In the genomic region with DNA sequence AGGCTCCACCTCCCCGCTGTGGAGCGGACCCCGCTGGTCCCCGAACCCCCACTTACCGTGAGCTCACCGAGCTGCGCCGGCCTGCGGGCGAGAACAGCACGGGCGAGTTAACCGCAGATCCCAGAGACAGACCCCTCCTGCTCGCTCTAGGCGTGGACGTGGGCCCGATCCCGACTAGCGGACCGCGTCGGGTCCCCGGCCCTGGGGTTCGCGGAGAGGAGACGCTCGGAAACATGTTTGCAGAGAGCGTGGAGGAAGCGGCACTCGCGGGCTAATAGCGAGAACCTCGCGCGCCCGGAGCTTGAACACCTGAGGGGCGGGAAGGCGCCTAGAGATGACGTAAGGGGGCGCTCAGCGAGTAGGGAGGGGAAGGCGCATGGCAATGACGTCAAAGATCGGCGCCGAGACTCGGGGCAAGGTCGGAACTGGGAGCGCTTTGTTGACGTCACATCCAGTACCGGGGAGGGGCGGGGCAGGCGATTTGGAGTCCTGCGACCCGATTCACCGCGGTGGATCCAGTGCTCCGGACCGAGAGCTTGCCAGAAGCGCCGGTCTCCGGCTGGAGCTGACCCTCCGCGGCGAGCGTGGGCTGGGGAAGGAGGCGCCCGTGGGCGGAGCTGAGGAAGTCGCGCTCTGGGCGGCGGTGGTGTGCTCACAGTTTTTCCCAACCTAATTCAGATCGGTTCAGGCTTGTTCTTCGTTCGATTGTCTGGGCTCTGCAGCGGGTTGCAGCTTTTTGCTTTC, we compare ENCODE assay signal across 7 mouse cellular contexts. TPM values are rescaled to one million over a fixed set of nuclear protein-coding genes. Genes with fewer than 3 reads are reported as not detected.
A peak's percentile ranks its signal among the peaks of the same experiment; 100 is the strongest.
DNase-seq lines count a peak whose midpoint lies in the region; ATAC-seq lines count a peak whose summit lies in the region.

A gene (minus strand): TSS at position 324 of the 744 bp plus-strand sequence.

- no peaks in the 10 kb centered on the region for H3K9me3 ChIP-seq in intestine, embryonic 15.5 days
- no peaks in the 10 kb centered on the region for H3K9me3 ChIP-seq in midbrain, embryonic 10.5 days (replicated peaks)

- intact Hi-C loops in gastrocnemius, postnatal 36 days (cut with DNase I), result no loop called here
- intact Hi-C loops in left cerebral cortex, postnatal 25 days (cut with DNase I), result loop anchor here (5.0 kb wide), 1 partner anchor 73 kb away; a partner anchor contains a TSS

- H3K27me3 ChIP-seq in intestine, embryonic 15.5 days (replicated peaks), result no peaks in the 10 kb centered on the region
- no peaks in the 10 kb centered on the region for H3K27me3 ChIP-seq in midbrain, embryonic 10.5 days (ENCODE audit: low read depth, poor library complexity, severe bottlenecking)

- peak within 1 kb of the TSS; percentile 100 for H3K4me3 ChIP-seq in intestine, embryonic 15.5 days (replicated peaks)
- peak within 1 kb of the TSS; percentile 96 for H3K4me3 ChIP-seq in midbrain, embryonic 10.5 days

- H3K36me3 ChIP-seq in intestine, embryonic 15.5 days, result peaks cover 8% of the 10 kb centered on the region
- peaks cover 34% of the 10 kb centered on the region for H3K36me3 ChIP-seq in midbrain, embryonic 10.5 days

- ATAC-seq in intestine, embryonic 15.5 days, result peak; percentile 93

- H3K4me1 ChIP-seq in intestine, embryonic 15.5 days (replicated peaks), result peaks cover 5% of the 10 kb centered on the region
- H3K4me1 ChIP-seq in midbrain, embryonic 10.5 days, result peaks cover 17% of the 10 kb centered on the region

- peak within 1 kb of the TSS; percentile 90 for H3K27ac ChIP-seq in intestine, embryonic 15.5 days
- peak within 1 kb of the TSS; percentile 89 for H3K27ac ChIP-seq in midbrain, embryonic 10.5 days (replicated peaks)

- H3K9ac ChIP-seq in intestine, embryonic 15.5 days, result peak within 1 kb of the TSS; percentile 89

- WGBS in intestine, embryonic 15.5 days, result under 1% methylated on average over 77 of the region's 77 CpGs
- WGBS in midbrain, embryonic 10.5 days, result under 1% methylated on average over 77 of the region's 77 CpGs

- peak within 1 kb of the TSS; percentile 94 for H3K4me2 ChIP-seq in intestine, embryonic 15.5 days (replicated peaks)

- peak; percentile 99 for DNase-seq in adrenal gland, adult 2 months
- DNase-seq in embryo, embryonic 11.5 days (ENCODE audit: low read depth, low spot score), result peak; percentile 99
- peak; percentile 99 for DNase-seq in gastrocnemius, postnatal 36 days
- peak; percentile 99 to 100 for DNase-seq in left cerebral cortex, postnatal 25 days (ENCODE audit: low spot score in 2 of 2)
- DNase-seq in midbrain, embryonic 10.5 days (ENCODE audit: low spot score), result peak; percentile 99
- DNase-seq in right cerebral cortex, postnatal 4 days, result peak; percentile 100

RNA-seq across cellular contexts. Expression of the gene that starts here (rescaled TPM):
- total RNA-seq in adrenal gland, adult 2 months (2021), result 10 to 100 TPM; 15.5 to 21.0 TPM
- 6.2 and 9.5 TPM in 2 replicates for polyA plus RNA-seq in adrenal gland, adult 2 months (2012; rRNA removed)
- 10 to 100 TPM in 1 of 2 experiments, 1 to 10 TPM in 1; 6.6 to 11.0 TPM for total RNA-seq in gastrocnemius, postnatal 36 days (2021)
- 29.4 and 34.0 TPM in 2 replicates for polyA plus RNA-seq in intestine, embryonic 15.5 days (2015; fragmentation: Nextera tagmentation; extraction: Ambion mirVana)
- 10 to 100 TPM; 20.8 to 24.1 TPM for total RNA-seq in left cerebral cortex, postnatal 25 days (2021)
- polyA plus RNA-seq in midbrain, embryonic 10.5 days (2016; fragmentation: Nextera tagmentation; extraction: Ambion mirVana), result 54.5 and 56.1 TPM in 2 replicates

Comparison
In these comparisons a context has a peak if more than half of its experiments do, and no peak if none do; other contexts are left out.
1. Peak in every context shown above with its lines: DNase-seq, ATAC-seq, H3K4me3 ChIP-seq and H3K27ac ChIP-seq.